Mouse (Mus musculus): Measurements from ENCODE around the gene Ncor2. TPM values are rescaled to one million over a fixed set of nuclear protein-coding genes. Genes with fewer than 3 reads are reported as not detected.
A peak's percentile ranks its signal among the peaks of the same experiment; 100 is the strongest.

Ncor2 gene
- polyA plus RNA-seq, 1 experiment from 2014 or later, result 23.3 TPM

- 89% methylated on average over 18 of the region's 18 CpGs for WGBS
- H3K36me3 ChIP-seq (ENCODE audit: control insufficient read depth, insufficient read depth, low read length), result no peaks in the 10 kb centered on the region
- no peaks in the 10 kb centered on the region for H3K9me3 ChIP-seq (ENCODE audit: control insufficient read depth, low read length)
- ATAC-seq, result no peak
- no peak overlapping the region for H3K4me3 ChIP-seq (ENCODE audit: low read length)
- H3K4me2 ChIP-seq (ENCODE audit: low read length), result no peak overlapping the region
- no peaks in the 10 kb centered on the region for H3K27me3 ChIP-seq (replicated peaks; ENCODE audit: control insufficient read depth, insufficient read depth, low read length)
- no peak overlapping the region for H3K27ac ChIP-seq (ENCODE audit: low read depth, low read length)
- H3K4me1 ChIP-seq (ENCODE audit: control insufficient read depth, insufficient read depth, low read depth, low read length), result peaks cover 81% of the 10 kb centered on the region
- no peak overlapping the region for H3K9ac ChIP-seq (ENCODE audit: low read depth, low read length)
Observed at GRCm38 (mm10) chr5:125137672-125138285, 41.2 kb downstream of the Ncor2 start.

- ATAC-seq, result no peak
- Histone ChIP-seq H3K36me3 (ENCODE audit: control insufficient read depth, insufficient read depth, low read length) (no peaks in the 10 kb centered on the region), H3K4me2 (ENCODE audit: low read length) (no peak overlapping the region), H3K9me3 (ENCODE audit: control insufficient read depth, low read length) (no peaks in the 10 kb centered on the region), H3K27ac (ENCODE audit: low read depth, low read length) (peak overlapping the region; percentile 20), H3K9ac (ENCODE audit: low read depth, low read length) (no peak overlapping the region), H3K4me3 (ENCODE audit: low read length) (no peak overlapping the region), H3K4me1 (ENCODE audit: control insufficient read depth, insufficient read depth, low read depth, low read length) (peaks cover 82% of the 10 kb centered on the region), H3K27me3 (replicated peaks; ENCODE audit: control insufficient read depth, insufficient read depth, low read length) (no peaks in the 10 kb centered on the region)
- WGBS, result 55% methylated on average over 14 of the region's 14 CpGs
Observed at GRCm38 (mm10) chr5:125136996-125137671, 41.9 kb downstream of the Ncor2 start.

DNA sequence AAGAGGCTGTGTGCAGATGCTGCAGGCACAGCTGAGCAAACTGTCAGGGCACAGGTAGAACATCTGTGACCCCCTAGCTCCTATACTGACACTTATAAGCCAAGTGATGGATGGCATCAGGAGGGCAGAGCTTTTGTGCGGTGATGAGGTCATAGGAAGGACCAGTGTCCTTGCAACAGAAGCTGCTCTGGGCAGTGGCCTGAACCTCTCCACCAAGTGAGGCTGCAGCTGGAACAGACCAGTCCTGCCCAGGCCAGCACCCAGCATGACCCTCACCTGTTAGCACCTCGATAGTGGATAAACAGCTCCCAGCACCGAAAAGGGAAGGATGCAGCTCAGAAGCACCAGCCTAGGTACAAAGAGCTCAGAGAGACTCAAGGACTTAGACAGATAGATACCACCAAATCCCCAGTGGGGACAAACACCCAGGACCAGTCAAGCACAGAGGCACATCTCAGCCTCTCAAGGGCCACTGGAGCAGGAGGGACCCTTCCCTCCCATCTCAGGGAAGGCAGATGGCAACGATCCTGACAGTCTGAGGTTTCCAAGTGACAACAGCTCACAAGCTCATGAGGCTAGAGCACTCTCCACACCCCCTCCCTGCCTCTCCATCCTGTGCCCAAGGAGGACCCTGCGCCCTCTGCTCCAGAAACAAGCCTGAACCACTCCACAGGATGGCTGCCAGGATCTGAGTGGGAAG lies 42.6 kb downstream of the Ncor2 start:
- ATAC-seq, result no peak
- Histone ChIP-seq H3K9me3 (ENCODE audit: control insufficient read depth, low read length) (no peaks in the 10 kb centered on the region), H3K27me3 (replicated peaks; ENCODE audit: control insufficient read depth, insufficient read depth, low read length) (no peaks in the 10 kb centered on the region), H3K4me3 (ENCODE audit: low read length) (no peak overlapping the region), H3K27ac (ENCODE audit: low read depth, low read length) (peak overlapping the region; percentile 8; the same call in 1 of the 2 replicates), H3K36me3 (ENCODE audit: control insufficient read depth, insufficient read depth, low read length) (no peaks in the 10 kb centered on the region), H3K4me2 (ENCODE audit: low read length) (no peak overlapping the region), H3K9ac (ENCODE audit: low read depth, low read length) (no peak overlapping the region), H3K4me1 (ENCODE audit: control insufficient read depth, insufficient read depth, low read depth, low read length) (peaks cover 82% of the 10 kb centered on the region)
- WGBS, result 57% methylated on average over 5 of the region's 5 CpGs

GRCm38 (mm10) chr5:125134795-125135468 lies 44.1 kb downstream of the Ncor2 start:
- H3K27ac ChIP-seq (ENCODE audit: low read depth, low read length), result peak overlapping the region; percentile 88
- no peaks in the 10 kb centered on the region for H3K36me3 ChIP-seq (ENCODE audit: control insufficient read depth, insufficient read depth, low read length)
- no peak overlapping the region for H3K4me3 ChIP-seq (ENCODE audit: low read length)
- peak overlapping the region; percentile 35 for H3K9ac ChIP-seq (ENCODE audit: low read depth, low read length)
- H3K4me2 ChIP-seq (ENCODE audit: low read length), result no peak overlapping the region
- peaks cover 81% of the 10 kb centered on the region for H3K4me1 ChIP-seq (ENCODE audit: control insufficient read depth, insufficient read depth, low read depth, low read length)
- ATAC-seq, result peak; percentile 82
- H3K27me3 ChIP-seq (replicated peaks; ENCODE audit: control insufficient read depth, insufficient read depth, low read length), result no peaks in the 10 kb centered on the region
- WGBS, result 9% methylated on average over 11 of the region's 11 CpGs
- H3K9me3 ChIP-seq (ENCODE audit: control insufficient read depth, low read length), result no peaks in the 10 kb centered on the region

GRCm38 (mm10) chr5:125134391-125134790 lies 44.6 kb downstream of the Ncor2 start:
- H3K36me3 ChIP-seq (ENCODE audit: control insufficient read depth, insufficient read depth, low read length), result no peaks in the 10 kb centered on the region
- H3K4me1 ChIP-seq (ENCODE audit: control insufficient read depth, insufficient read depth, low read depth, low read length), result peaks cover 81% of the 10 kb centered on the region
- peak; percentile 25 for ATAC-seq
- 18% methylated on average over 7 of the region's 7 CpGs for WGBS
- H3K9ac ChIP-seq (ENCODE audit: low read depth, low read length), result 0 out of 2 replicates have a peak overlapping the region, but pooled peaks have one; percentile 23
- H3K27me3 ChIP-seq (replicated peaks; ENCODE audit: control insufficient read depth, insufficient read depth, low read length), result no peaks in the 10 kb centered on the region
- H3K4me3 ChIP-seq (ENCODE audit: low read length), result no peak overlapping the region
- peak overlapping the region; percentile 88 for H3K27ac ChIP-seq (ENCODE audit: low read depth, low read length)
- no peak overlapping the region for H3K4me2 ChIP-seq (ENCODE audit: low read length)
- H3K9me3 ChIP-seq (ENCODE audit: control insufficient read depth, low read length), result no peaks in the 10 kb centered on the region

DNA sequence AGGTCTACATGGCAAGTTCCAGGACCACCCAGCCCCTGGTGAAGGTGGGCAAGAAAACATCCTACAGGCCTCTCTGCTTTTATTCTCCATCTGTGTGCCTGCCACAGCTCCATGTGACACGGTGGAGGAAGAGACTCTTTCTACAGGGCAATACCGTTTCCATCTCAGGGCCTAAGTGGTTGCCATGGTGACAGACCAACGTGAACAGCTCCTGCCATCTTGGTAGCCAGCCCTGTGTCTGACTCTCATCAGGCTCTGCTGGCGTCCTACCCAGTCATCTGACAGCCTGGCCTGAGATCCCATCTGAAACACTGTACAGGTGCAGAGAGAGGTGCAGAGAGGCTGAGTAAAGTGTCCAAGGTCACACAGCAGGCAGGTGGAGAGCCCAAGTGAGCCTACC lies 45.4 kb downstream of the Ncor2 start:
- H3K27ac ChIP-seq (ENCODE audit: low read depth, low read length), result peak overlapping the region; percentile 88
- 14% methylated on average over 4 of the region's 4 CpGs for WGBS
- H3K4me3 ChIP-seq (ENCODE audit: low read length), result no peak overlapping the region
- no peaks in the 10 kb centered on the region for H3K36me3 ChIP-seq (ENCODE audit: control insufficient read depth, insufficient read depth, low read length)
- H3K27me3 ChIP-seq (replicated peaks; ENCODE audit: control insufficient read depth, insufficient read depth, low read length), result no peaks in the 10 kb centered on the region
- no peaks in the 10 kb centered on the region for H3K9me3 ChIP-seq (ENCODE audit: control insufficient read depth, low read length)
- ATAC-seq, result no peak; the same call in 1 of the 2 replicates
- H3K9ac ChIP-seq (ENCODE audit: low read depth, low read length), result no peak overlapping the region
- peaks cover 81% of the 10 kb centered on the region for H3K4me1 ChIP-seq (ENCODE audit: control insufficient read depth, insufficient read depth, low read depth, low read length)
- no peak overlapping the region for H3K4me2 ChIP-seq (ENCODE audit: low read length)

GRCm38 (mm10) chr5:125132566-125133260 lies 46.3 kb downstream of the Ncor2 start:
- WGBS, result 91% methylated on average over 13 of the region's 13 CpGs
- no peak overlapping the region for H3K9ac ChIP-seq (ENCODE audit: low read depth, low read length)
- H3K27me3 ChIP-seq (replicated peaks; ENCODE audit: control insufficient read depth, insufficient read depth, low read length), result no peaks in the 10 kb centered on the region
- H3K27ac ChIP-seq (ENCODE audit: low read depth, low read length), result peak overlapping the region; percentile 60
- no peak for ATAC-seq
- no peaks in the 10 kb centered on the region for H3K9me3 ChIP-seq (ENCODE audit: control insufficient read depth, low read length)
- no peak overlapping the region for H3K4me2 ChIP-seq (ENCODE audit: low read length)
- no peak overlapping the region for H3K4me3 ChIP-seq (ENCODE audit: low read length)
- H3K4me1 ChIP-seq (ENCODE audit: control insufficient read depth, insufficient read depth, low read depth, low read length), result peaks cover 86% of the 10 kb centered on the region
- no peaks in the 10 kb centered on the region for H3K36me3 ChIP-seq (ENCODE audit: control insufficient read depth, insufficient read depth, low read length)

GRCm38 (mm10) chr5:125132069-125132468 lies 47.0 kb downstream of the Ncor2 start:
- H3K4me2 ChIP-seq (ENCODE audit: low read length), result no peak overlapping the region
- ATAC-seq, result peak; percentile 25; the same call in 1 of the 2 replicates
- peaks cover 83% of the 10 kb centered on the region for H3K4me1 ChIP-seq (ENCODE audit: control insufficient read depth, insufficient read depth, low read depth, low read length)
- H3K27ac ChIP-seq (ENCODE audit: low read depth, low read length), result peak overlapping the region; percentile 60; the same call in 1 of the 2 replicates
- no peak overlapping the region for H3K9ac ChIP-seq (ENCODE audit: low read depth, low read length)
- no peaks in the 10 kb centered on the region for H3K36me3 ChIP-seq (ENCODE audit: control insufficient read depth, insufficient read depth, low read length)
- no peak overlapping the region for H3K4me3 ChIP-seq (ENCODE audit: low read length)
- no peaks in the 10 kb centered on the region for H3K9me3 ChIP-seq (ENCODE audit: control insufficient read depth, low read length)
- WGBS, result 59% methylated on average over 2 of the region's 2 CpGs
- no peaks in the 10 kb centered on the region for H3K27me3 ChIP-seq (replicated peaks; ENCODE audit: control insufficient read depth, insufficient read depth, low read length)

Measured in hindbrain, embryonic 16.5 days (tissue).